Mouse (Mus musculus) small intestine, adult 2 months (tissue): ENCODE measurements at regions not wholly inside any gene's neighbourhood (a gene's known extent, or its start where the extent isn't known, plus 50 kb on each side); places are given as distances from the start of the nearest gene placed in this dataset.
A peak's percentile ranks its signal among the peaks of the same experiment; 100 is the strongest.

ENCODE experiments used
- H3K27ac ChIP-seq: fragments of 200-500 bp; 2 replicates; pipeline ENCODE4 v1.5.1; 2012; ENCODE audit warnings: low read depth, low read length, control low read depth, inconsistent platforms; ENCODE audit not compliant: insufficient read depth
- H3K27me3 ChIP-seq: fragments of 200-500 bp; 2 replicates; pipeline ENCODE4 v1.6.1; 2012; ENCODE audit warnings: mild to moderate bottlenecking, moderate library complexity, low read length, inconsistent platforms; ENCODE audit not compliant: control insufficient read depth, insufficient read depth
- H3K36me3 ChIP-seq: fragments of 200-500 bp; 2 replicates; pipeline ENCODE4 v1.6.1; 2012; ENCODE audit warnings: mild to moderate bottlenecking, low read length, control low read depth, inconsistent platforms; ENCODE audit not compliant: control insufficient read depth, insufficient read depth
- H3K4me1 ChIP-seq: fragments of 200-500 bp; 2 replicates; pipeline ENCODE4 v1.6.1; 2012; ENCODE audit warnings: low read length, inconsistent platforms, mixed read lengths; ENCODE audit not compliant: control insufficient read depth, insufficient read depth, insufficient read length
- H3K4me3 ChIP-seq: fragments of 200-500 bp; 2 replicates; pipeline ENCODE4 v1.5.1; 2012; ENCODE audit warnings: low read depth, mild to moderate bottlenecking, control low read depth, inconsistent platforms, low read length, moderate library complexity
- CTCF ChIP-seq: fragments of 200-500 bp; IDR thresholded peaks from 2 replicates; pipeline ENCODE4 v1.5.1; 2012; ENCODE audit warnings: low read depth, mild to moderate bottlenecking, control low read depth, inconsistent platforms, low read length, moderate library complexity, mixed read lengths; ENCODE audit not compliant: insufficient replicate concordance, insufficient read length; ENCODE audit errors: extremely low read depth
- POLR2A ChIP-seq: fragments of 200-500 bp; IDR thresholded peaks from 2 replicates; pipeline ENCODE4 v1.6.1; 2012; ENCODE audit warnings: low read depth, mild to moderate bottlenecking, control low read depth, inconsistent platforms, low read length, moderate library complexity
- WGBS: fragments of 180-500 bp; shearing (Covaris S2); methylation state at CpG from one replicate; pipeline ENCODE4 v1.1.7; 2018; 5-methylcytosine and 5-hydroxymethylcytosine counted together

- Histone ChIP-seq H3K27me3 (no peaks in the 10 kb centered on the region), H3K36me3 (no peaks in the 10 kb centered on the region), H3K4me3 (no peak overlapping the region), H3K4me1 (no peaks in the 10 kb centered on the region), H3K27ac (no peak overlapping the region)
- no peak for TF ChIP-seq CTCF
- TF ChIP-seq POLR2A: no peak
- WGBS: 86% methylated on average over 1 of the region's 1 CpGs
These were observed 561.8 kb downstream of the Smarca1 start for GRCm38 (mm10) chrX:47330969-47331368.

GRCm38 (mm10) chrX:47328817-47329216 is 564.0 kb downstream of the Smarca1 start:
- no peaks in the 10 kb centered on the region for H3K27me3 ChIP-seq
- no peak overlapping the region for H3K4me3 ChIP-seq
- no peaks in the 10 kb centered on the region for H3K4me1 ChIP-seq
- no peak for TF ChIP-seq CTCF
- no peak for TF ChIP-seq POLR2A
- H3K27ac ChIP-seq: no peak overlapping the region
- H3K36me3 ChIP-seq: no peaks in the 10 kb centered on the region

GRCm38 (mm10) chrX:47315810-47316209 is 577.0 kb downstream of the Smarca1 start:
- H3K27ac ChIP-seq: no peak overlapping the region
- H3K36me3 ChIP-seq: no peaks in the 10 kb centered on the region
- H3K4me1 ChIP-seq: no peaks in the 10 kb centered on the region
- 62% methylated on average over 3 of the region's 3 CpGs for WGBS
- H3K4me3 ChIP-seq: no peak overlapping the region
- TF ChIP-seq POLR2A (no peak), CTCF (no peak)
- no peaks in the 10 kb centered on the region for H3K27me3 ChIP-seq

GRCm38 (mm10) chrX:47307140-47307539 is 585.6 kb downstream of the Smarca1 start:
- Histone ChIP-seq H3K36me3 (no peaks in the 10 kb centered on the region), H3K27me3 (no peaks in the 10 kb centered on the region), H3K4me1 (no peaks in the 10 kb centered on the region), H3K27ac (no peak overlapping the region), H3K4me3 (no peak overlapping the region)
- TF ChIP-seq POLR2A (no peak), CTCF (no peak)
- WGBS: 64% methylated on average over 2 of the region's 2 CpGs

- no peaks in the 10 kb centered on the region for H3K36me3 ChIP-seq
- no peaks in the 10 kb centered on the region for H3K27me3 ChIP-seq
- TF ChIP-seq CTCF (no peak), POLR2A (no peak)
- H3K27ac ChIP-seq: no peak overlapping the region
- H3K4me3 ChIP-seq: no peak overlapping the region
- 27% methylated on average over 2 of the region's 2 CpGs for WGBS
- H3K4me1 ChIP-seq: no peaks in the 10 kb centered on the region
These were observed 589.2 kb downstream of the Smarca1 start for GRCm38 (mm10) chrX:47303547-47303946.

GRCm38 (mm10) chrX:47292548-47293147 is 600.1 kb downstream of the Smarca1 start:
- TF ChIP-seq POLR2A: no peak
- peak; percentile 31; the same call in 1 of the 2 replicates for TF ChIP-seq CTCF
- no peaks in the 10 kb centered on the region for H3K27me3 ChIP-seq
- H3K36me3 ChIP-seq: no peaks in the 10 kb centered on the region
- H3K4me1 ChIP-seq: no peaks in the 10 kb centered on the region
- no peak overlapping the region for H3K4me3 ChIP-seq
- H3K27ac ChIP-seq: no peak overlapping the region
